Mouse (Mus musculus): ENCODE results near the gene Bicc1. TPM values are rescaled to one million over a fixed set of nuclear protein-coding genes. Genes with fewer than 3 reads are reported as not detected.

The Bicc1 gene
- polyA plus RNA-seq, 1 experiment from 2014 or later, result 4.5 TPM

DNA sequence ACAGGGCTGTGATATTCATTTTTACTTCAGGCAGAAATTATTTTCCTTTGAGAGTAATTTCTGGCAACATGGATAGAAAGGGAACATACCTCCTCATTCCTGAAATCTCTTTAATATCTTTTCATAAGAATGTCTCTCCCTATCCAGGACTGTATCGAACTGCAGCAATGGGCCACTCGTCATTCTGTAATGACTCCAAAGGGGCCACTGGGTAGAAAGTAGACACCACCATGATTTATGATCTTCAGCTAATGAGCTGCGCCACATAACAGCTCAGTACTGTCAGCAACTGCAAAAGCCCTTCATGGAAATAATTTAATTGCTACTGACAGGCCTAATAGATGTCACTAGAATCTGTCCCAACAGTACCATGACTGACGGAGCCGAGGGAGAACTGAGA, 139.0 kb downstream of the Bicc1 start:
- Histone ChIP-seq H3K4me1 (0 out of 2 replicates have a peak, but pooled peaks cover 3% of the 10 kb centered on the region), H3K9me3 (replicated peaks) (no peaks in the 10 kb centered on the region), H3K27me3 (ENCODE audit: low read depth, poor library complexity, severe bottlenecking) (no peaks in the 10 kb centered on the region), H3K4me3 (no peak overlapping the region), H3K27ac (no peak overlapping the region), H3K36me3 (no peaks in the 10 kb centered on the region)
- WGBS, result 62% methylated on average over 5 of the region's 5 CpGs
- DNase-seq (ENCODE audit: low spot score), result no peak

- H3K9me3 ChIP-seq (replicated peaks), result no peaks in the 10 kb centered on the region
- no peaks in the 10 kb centered on the region for H3K27me3 ChIP-seq (ENCODE audit: low read depth, poor library complexity, severe bottlenecking)
- no peak for DNase-seq (ENCODE audit: low spot score)
- H3K36me3 ChIP-seq, result no peaks in the 10 kb centered on the region
- H3K4me3 ChIP-seq, result no peak overlapping the region
- 0 out of 2 replicates have a peak, but pooled peaks cover 3% of the 10 kb centered on the region for H3K4me1 ChIP-seq
- 96% methylated on average over 6 of the region's 6 CpGs for WGBS
- H3K27ac ChIP-seq, result no peak overlapping the region
Observed at GRCm38 (mm10) chr10:71019836-71020235, 139.7 kb downstream of the Bicc1 start.

DNA sequence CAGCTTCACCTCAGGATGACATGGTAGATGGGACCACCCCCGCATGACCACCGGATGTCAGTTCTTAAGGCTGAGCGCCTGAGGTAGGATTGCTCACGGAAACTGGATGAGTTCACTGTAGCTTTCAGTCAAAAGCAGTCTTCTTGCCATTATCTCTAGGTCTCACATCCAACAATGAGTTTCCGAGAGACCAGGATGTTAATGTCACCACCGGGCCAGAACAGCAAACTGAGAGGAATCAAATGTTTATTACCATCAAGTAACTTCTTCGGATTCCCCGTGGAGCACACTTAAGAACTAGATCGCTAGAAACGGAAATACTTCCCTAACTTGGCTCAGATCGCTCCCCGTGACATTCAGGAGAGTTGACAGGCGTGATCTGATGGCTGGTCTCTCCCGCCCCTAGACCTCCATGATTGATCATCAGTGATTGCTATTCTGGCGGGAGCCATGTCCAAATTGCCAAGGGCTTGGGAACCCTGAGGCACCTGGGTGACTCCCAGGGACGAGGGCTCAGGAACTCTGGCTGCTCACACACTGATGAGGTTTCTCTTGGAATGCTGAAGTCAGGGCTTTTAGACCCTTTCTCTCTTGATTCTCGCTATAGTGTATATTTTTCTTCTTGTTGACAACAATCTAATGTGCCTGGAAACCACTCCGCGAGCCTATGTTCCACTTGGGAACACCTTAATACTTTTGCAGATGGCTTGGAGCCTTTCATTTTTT, 149.6 kb downstream of the Bicc1 start:
- H3K27ac ChIP-seq, result no peak overlapping the region
- no peaks in the 10 kb centered on the region for H3K36me3 ChIP-seq
- H3K4me1 ChIP-seq, result peaks cover 6% of the 10 kb centered on the region; the same call in 1 of the 2 replicates
- H3K27me3 ChIP-seq (ENCODE audit: low read depth, poor library complexity, severe bottlenecking), result no peaks in the 10 kb centered on the region
- H3K9me3 ChIP-seq (replicated peaks), result no peaks in the 10 kb centered on the region
- no peak overlapping the region for H3K4me3 ChIP-seq
- DNase-seq (ENCODE audit: low spot score), result no peak
- 84% methylated on average over 19 of the region's 19 CpGs for WGBS

DNA sequence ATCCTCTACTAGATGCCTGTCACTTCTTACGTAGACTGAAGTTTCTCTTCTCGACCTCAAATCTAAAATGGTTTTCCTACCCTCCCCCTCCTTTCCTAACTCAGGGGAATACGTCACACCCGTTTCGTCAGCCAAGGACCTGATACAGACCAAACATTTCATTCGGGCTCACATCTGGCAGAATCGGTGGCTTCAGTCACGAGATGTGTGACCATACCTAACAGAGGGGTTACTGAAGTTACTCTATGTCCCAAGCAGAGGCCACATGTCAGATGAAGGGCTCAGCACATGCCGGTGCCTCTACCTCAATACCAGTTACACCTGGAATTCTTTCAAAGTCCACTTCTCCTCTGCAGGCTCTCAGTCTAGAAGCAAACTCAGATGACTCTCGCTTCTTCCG, 150.8 kb downstream of the Bicc1 start:
- H3K4me1 ChIP-seq, result peaks cover 6% of the 10 kb centered on the region; the same call in 1 of the 2 replicates
- H3K4me3 ChIP-seq, result no peak overlapping the region
- no peaks in the 10 kb centered on the region for H3K27me3 ChIP-seq (ENCODE audit: low read depth, poor library complexity, severe bottlenecking)
- no peak overlapping the region for H3K27ac ChIP-seq
- H3K9me3 ChIP-seq (replicated peaks), result no peaks in the 10 kb centered on the region
- WGBS, result 94% methylated on average over 11 of the region's 11 CpGs
- DNase-seq (ENCODE audit: low spot score), result no peak
- no peaks in the 10 kb centered on the region for H3K36me3 ChIP-seq

GRCm38 (mm10) chr10:71007956-71008355, 151.5 kb downstream of the Bicc1 start:
- Histone ChIP-seq H3K9me3 (replicated peaks) (no peaks in the 10 kb centered on the region), H3K4me3 (no peak overlapping the region), H3K4me1 (peaks cover 6% of the 10 kb centered on the region; the same call in 1 of the 2 replicates), H3K27ac (no peak overlapping the region), H3K27me3 (ENCODE audit: low read depth, poor library complexity, severe bottlenecking) (no peaks in the 10 kb centered on the region), H3K36me3 (no peaks in the 10 kb centered on the region)
- no peak for DNase-seq (ENCODE audit: low spot score)
- WGBS, result 74% methylated on average over 9 of the region's 9 CpGs

- H3K9me3 ChIP-seq (replicated peaks), result no peaks in the 10 kb centered on the region
- no peak for DNase-seq (ENCODE audit: low spot score)
Observed at GRCm38 (mm10) chr10:71007516-71007915, 152.0 kb downstream of the Bicc1 start.

DNA sequence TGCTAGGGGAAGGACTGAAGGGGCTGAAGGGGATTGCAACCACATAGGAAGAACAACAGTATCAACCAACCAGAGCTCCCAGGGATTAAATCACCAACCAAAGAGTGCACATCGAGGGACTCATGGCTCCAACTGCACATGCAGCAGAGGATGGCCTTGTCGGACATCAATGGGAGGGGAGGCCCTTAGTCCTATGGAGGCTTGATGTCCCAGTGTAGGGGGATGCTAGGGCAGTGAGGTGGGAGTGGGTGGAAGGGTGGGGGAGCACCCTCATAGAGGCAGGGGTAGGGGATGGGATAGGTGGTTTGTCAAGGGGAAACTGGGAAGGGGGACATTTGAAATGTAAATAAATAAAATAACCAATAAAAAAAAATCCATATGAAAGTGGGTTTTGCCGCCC, 152.5 kb downstream of the Bicc1 start:
- Histone ChIP-seq H3K27me3 (ENCODE audit: low read depth, poor library complexity, severe bottlenecking) (no peaks in the 10 kb centered on the region), H3K4me3 (no peak overlapping the region), H3K9me3 (replicated peaks) (no peaks in the 10 kb centered on the region), H3K4me1 (peaks cover 6% of the 10 kb centered on the region; the same call in 1 of the 2 replicates), H3K27ac (no peak overlapping the region), H3K36me3 (no peaks in the 10 kb centered on the region)
- no peak for DNase-seq (ENCODE audit: low spot score)
- 88% methylated on average over 3 of the region's 3 CpGs for WGBS

More at GRCm38 (mm10) chr10:71007516-71007915, 152.0 kb downstream of the Bicc1 start:
- H3K27me3 ChIP-seq (ENCODE audit: low read depth, poor library complexity, severe bottlenecking), result no peaks in the 10 kb centered on the region
- H3K4me3 ChIP-seq, result no peak overlapping the region
- WGBS, result 82% methylated on average over 5 of the region's 5 CpGs
- no peaks in the 10 kb centered on the region for H3K36me3 ChIP-seq
- peaks cover 6% of the 10 kb centered on the region; the same call in 1 of the 2 replicates for H3K4me1 ChIP-seq
- H3K27ac ChIP-seq, result no peak overlapping the region

DNA sequence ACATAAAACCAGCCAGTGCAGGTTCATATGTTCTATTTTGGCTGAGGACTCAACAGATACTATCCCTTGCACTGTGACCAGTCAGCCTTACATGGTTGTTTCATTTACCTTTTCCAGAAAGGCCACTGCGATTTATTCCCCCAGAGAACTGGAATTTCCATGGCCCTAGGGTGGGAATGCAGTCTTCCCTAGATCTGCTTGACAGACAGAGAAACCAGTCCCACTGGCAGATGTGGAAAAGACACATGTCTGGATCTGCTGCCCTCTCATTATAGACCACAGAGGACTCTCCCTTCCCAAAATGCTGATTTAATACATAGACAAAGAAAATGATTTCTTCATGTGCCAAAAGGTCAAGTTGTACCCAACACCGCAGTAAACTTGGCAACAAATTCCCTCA, 156.6 kb downstream of the Bicc1 start:
- H3K36me3 ChIP-seq, result no peaks in the 10 kb centered on the region
- no peak for DNase-seq (ENCODE audit: low spot score)
- no peaks in the 10 kb centered on the region; the same call in 1 of the 2 replicates for H3K4me1 ChIP-seq
- H3K27ac ChIP-seq, result no peak overlapping the region
- H3K27me3 ChIP-seq (ENCODE audit: low read depth, poor library complexity, severe bottlenecking), result no peaks in the 10 kb centered on the region
- 76% methylated on average over 2 of the region's 2 CpGs for WGBS
- H3K9me3 ChIP-seq (replicated peaks), result no peaks in the 10 kb centered on the region
- no peak overlapping the region for H3K4me3 ChIP-seq

DNA sequence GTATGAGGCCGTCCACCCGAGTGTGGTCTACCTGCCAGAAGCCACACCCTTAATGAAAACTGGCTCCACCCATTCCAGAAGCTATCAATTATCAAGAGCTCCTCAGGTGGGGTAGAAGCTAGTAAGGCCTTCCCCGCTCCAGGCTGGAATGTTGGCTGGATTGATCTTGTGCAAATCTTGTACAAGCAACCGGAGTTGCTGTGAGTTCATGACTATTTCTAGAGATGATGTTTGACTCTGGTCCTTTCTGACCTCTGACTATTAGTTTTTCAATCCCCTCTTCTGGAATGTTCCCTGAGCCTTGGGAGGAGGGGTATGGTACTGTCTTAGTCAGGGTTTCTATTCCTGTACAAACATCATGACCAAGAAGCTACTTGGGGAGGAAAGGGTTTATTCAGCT, 157.3 kb downstream of the Bicc1 start:
- no peak for DNase-seq (ENCODE audit: low spot score)
- no peaks in the 10 kb centered on the region for H3K9me3 ChIP-seq (replicated peaks)
- H3K4me1 ChIP-seq, result no peaks in the 10 kb centered on the region
- no peak overlapping the region for H3K4me3 ChIP-seq
- no peaks in the 10 kb centered on the region for H3K27me3 ChIP-seq (ENCODE audit: low read depth, poor library complexity, severe bottlenecking)
- 93% methylated on average over 4 of the region's 4 CpGs for WGBS
- no peak overlapping the region for H3K27ac ChIP-seq
- no peaks in the 10 kb centered on the region for H3K36me3 ChIP-seq

DNA sequence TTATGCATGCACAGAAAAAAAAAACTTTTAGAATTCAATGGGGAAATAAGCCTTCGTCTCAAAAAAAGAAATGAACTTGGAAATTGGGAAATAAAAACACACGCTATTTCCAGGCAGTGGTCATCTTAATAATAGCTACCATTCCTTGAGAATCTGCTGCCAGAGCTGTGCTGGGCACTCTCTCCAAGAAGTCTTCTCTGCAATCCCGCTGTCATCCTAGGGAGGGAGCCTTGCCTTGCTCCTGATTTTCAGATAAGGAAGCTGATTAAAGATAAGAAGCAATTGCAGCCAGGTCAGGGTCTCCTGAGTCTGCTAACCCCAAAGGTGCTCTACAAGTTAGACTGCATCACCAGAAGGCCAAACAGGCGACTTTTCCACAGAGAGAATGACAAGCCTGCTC, 161.4 kb downstream of the Bicc1 start:
- no peak for DNase-seq (ENCODE audit: low spot score)
- 48% methylated on average over 4 of the region's 4 CpGs for WGBS
- H3K36me3 ChIP-seq, result no peaks in the 10 kb centered on the region

DNA sequence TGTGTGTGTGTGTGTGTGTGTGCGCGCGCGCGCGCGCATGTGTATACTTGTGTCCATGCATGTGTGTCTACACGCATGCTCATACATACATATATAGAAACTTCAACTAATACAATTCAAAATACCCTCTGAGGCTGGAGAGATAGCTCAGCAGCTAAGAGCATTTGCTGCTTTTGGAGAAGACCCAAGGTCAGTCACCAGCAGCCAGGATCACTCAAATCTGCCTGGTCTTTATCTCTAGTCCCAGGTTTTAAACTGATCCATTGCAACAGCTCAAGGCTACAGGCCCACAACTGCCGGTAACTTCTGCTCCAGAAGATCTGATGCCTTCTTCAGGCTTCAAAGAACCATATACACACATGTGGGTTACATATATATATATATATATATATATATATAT, 163.4 kb downstream of the Bicc1 start:
- Histone ChIP-seq H3K36me3 (no peaks in the 10 kb centered on the region), H3K27ac (no peak overlapping the region), H3K27me3 (ENCODE audit: low read depth, poor library complexity, severe bottlenecking) (no peaks in the 10 kb centered on the region), H3K4me3 (no peak overlapping the region), H3K9me3 (replicated peaks) (no peaks in the 10 kb centered on the region), H3K4me1 (no peaks in the 10 kb centered on the region)
- WGBS, result 97% methylated on average over 9 of the region's 9 CpGs
- DNase-seq (ENCODE audit: low spot score), result no peak

More for the DNA sequence above, 161.4 kb downstream of the Bicc1 start:
- Histone ChIP-seq H3K4me1 (no peaks in the 10 kb centered on the region), H3K9me3 (replicated peaks) (no peaks in the 10 kb centered on the region), H3K4me3 (no peak overlapping the region), H3K27me3 (ENCODE audit: low read depth, poor library complexity, severe bottlenecking) (no peaks in the 10 kb centered on the region), H3K27ac (no peak overlapping the region)

GRCm38 (mm10) chr10:70994135-70994497, 165.4 kb downstream of the Bicc1 start:
- no peak for DNase-seq (ENCODE audit: low spot score)
- no peaks in the 10 kb centered on the region for H3K4me1 ChIP-seq
- whole genome bisulfite sequencing, result 89% methylated on average over 2 of the region's 2 CpGs
- H3K36me3 ChIP-seq, result no peaks in the 10 kb centered on the region
- no peak overlapping the region for H3K4me3 ChIP-seq
- H3K9me3 ChIP-seq (replicated peaks), result no peaks in the 10 kb centered on the region
- no peak overlapping the region for H3K27ac ChIP-seq
- H3K27me3 ChIP-seq (ENCODE audit: low read depth, poor library complexity, severe bottlenecking), result no peaks in the 10 kb centered on the region

- no peaks in the 10 kb centered on the region for H3K36me3 ChIP-seq
- no peaks in the 10 kb centered on the region for H3K4me1 ChIP-seq
- H3K27ac ChIP-seq, result no peak overlapping the region
- no peak overlapping the region for H3K4me3 ChIP-seq
- no peak for DNase-seq (ENCODE audit: low spot score)
- WGBS, result 89% methylated on average over 6 of the region's 6 CpGs
- no peaks in the 10 kb centered on the region for H3K27me3 ChIP-seq (ENCODE audit: low read depth, poor library complexity, severe bottlenecking)
- no peaks in the 10 kb centered on the region for H3K9me3 ChIP-seq (replicated peaks)
Observed at GRCm38 (mm10) chr10:70993497-70994134, 165.9 kb downstream of the Bicc1 start.

Data from limb, embryonic 10.5 days (tissue).